Mouse (Mus musculus): ENCODE results near the gene Ssh1. TPM values are rescaled to one million over a fixed set of nuclear protein-coding genes. Genes with fewer than 3 reads are reported as not detected.

Ssh1 gene
- total RNA-seq, 2 experiments from 2014 or later, result 21.0 to 29.1 TPM

GRCm38 (mm10) chr5:113943328-113943727, 50.4 kb downstream of the Ssh1 start:
- intact Hi-C loops (cut with DNase I), result no loop called here
- no peak for DNase-seq (ENCODE audit: low spot score in 2 of 2)

DNA sequence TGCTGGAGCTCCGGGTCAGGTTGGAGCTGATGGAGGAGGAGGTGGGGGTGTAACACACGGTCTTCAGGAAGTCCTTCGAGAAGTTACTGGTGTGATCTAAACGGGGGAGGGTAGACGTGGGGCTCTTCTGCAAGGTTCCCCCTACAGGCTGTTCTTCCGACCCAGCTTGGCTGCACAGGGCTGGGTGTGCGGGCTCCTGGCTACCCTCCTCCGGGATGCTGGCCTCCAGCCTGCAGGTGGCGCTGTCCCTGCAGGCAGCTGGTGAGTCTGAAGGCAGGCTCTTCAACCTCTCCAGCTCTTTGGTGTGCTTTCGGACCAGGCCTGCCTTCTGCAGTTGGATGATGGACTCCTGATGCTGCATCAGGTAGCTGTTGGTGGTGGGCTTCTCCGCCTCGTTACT, 51.1 kb downstream of the Ssh1 start:
- no peak for DNase-seq (ENCODE audit: low spot score in 2 of 2)
- intact Hi-C loops (cut with DNase I), result no loop called here

- intact Hi-C loops (cut with DNase I), result no loop called here
- no peak for DNase-seq (ENCODE audit: low spot score in 2 of 2)
Measured at GRCm38 (mm10) chr5:113939263-113939900, 54.3 kb downstream of the Ssh1 start.

DNA sequence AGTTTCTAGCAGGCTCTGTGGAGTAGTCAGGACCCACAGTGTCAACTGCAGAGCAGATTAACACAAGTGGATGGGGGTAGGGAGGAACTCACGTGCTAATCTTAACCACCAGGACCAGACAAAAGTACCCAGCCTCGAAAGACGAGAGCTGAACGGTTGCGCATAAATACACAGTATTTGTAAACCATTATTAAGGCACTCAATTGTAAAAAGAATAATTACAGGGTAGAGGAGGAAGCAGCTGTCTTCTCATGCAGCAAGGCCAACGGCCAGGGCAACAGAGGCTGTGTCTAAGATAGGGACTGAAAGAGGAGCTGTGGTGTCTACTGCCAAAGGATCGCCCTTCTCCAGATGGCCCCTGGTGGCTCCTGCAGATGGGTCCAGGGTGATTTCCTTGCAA, 56.0 kb downstream of the Ssh1 start:
- DNase-seq (ENCODE audit: low spot score in 2 of 2), result no peak
- intact Hi-C loops (cut with DNase I), result no loop called here

DNA sequence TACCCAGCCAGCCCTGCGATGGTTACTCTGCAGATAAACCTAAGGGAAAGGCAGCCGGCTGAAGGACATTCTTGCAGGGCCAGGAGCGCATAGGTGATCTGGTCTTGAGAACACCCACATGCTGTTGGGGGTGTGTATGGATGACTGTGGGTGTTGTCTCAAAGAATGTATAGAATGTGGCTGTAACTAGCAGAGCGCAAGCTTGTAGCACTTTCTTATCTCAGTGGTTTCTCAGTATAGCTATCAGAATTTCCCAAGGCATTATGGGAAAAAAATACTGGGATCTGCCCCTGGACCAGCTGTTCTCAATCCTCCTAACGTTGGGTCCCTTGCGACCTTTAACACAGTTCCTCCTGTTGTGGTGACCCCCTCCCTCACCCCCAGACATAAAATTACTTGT, 59.8 kb downstream of the Ssh1 start:
- intact Hi-C loops (cut with DNase I), result no loop called here
- DNase-seq (ENCODE audit: low spot score in 2 of 2), result no peak

GRCm38 (mm10) chr5:113933480-113933879, 60.2 kb downstream of the Ssh1 start:
- no peak for DNase-seq (ENCODE audit: low spot score in 2 of 2)
- intact Hi-C loops (cut with DNase I), result no loop called here

- DNase-seq (ENCODE audit: low spot score in 2 of 2), result no peak
- intact Hi-C loops (cut with DNase I), result no loop called here
Measured at GRCm38 (mm10) chr5:113932310-113932709, 61.4 kb downstream of the Ssh1 start.

- intact Hi-C loops (cut with DNase I), result no loop called here
- DNase-seq (ENCODE audit: low spot score in 2 of 2), result peak in 1 of 2 experiments; percentile 28
Measured at GRCm38 (mm10) chr5:113930648-113931609, 62.8 kb downstream of the Ssh1 start.

DNA sequence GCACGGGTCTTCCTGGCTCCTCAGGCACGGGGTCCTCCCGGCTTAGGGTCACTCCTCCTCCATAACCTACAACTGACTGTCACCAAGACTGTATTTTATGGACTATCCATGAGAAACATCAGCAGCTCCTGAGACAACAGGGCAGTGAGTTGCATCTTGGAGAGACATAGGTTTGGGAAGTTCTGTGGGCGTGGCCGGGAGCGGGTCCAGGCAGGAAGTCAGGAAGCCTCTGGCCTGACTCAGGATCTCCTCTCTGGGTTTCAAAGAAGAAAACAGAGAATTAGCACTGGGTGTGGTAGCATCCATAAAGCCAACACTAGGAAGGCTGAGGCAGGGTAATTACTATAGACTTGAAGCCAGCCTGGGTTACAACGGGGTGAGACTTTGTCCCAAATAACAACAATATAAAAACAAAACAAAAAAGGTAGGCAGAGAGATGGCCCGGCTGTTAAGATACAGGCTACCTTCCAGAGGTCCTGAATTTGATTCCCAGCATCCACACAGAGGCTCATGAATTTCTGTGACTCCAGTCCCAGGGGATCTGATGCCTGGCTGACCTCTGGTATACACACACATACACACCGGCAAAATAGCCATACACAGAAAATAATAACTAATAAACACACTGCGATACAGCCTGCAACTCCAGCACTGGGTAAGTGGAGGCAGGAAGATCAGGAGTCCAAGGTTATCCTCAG, 63.6 kb downstream of the Ssh1 start:
- DNase-seq (ENCODE audit: low spot score in 2 of 2), result no peak
- intact Hi-C loops (cut with DNase I), result no loop called here

DNA sequence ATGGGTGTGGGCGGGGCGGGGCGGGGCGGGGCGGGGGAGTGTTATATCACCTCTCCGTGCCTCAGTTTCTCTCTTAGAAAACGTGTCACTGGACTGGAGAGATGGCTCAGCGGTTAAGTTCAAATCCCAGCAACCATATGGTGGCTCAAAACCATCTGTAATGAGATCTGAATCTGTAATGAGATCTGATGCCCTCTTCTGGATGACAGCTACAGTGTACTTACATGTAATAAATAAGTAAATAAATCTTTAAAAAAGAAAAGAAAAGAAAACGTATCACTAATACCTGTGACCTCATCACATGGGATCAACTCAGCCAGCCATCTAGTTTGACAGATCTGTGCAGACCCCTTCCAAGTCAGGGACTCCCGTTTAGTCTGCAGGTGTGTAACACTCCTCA, 64.2 kb downstream of the Ssh1 start:
- DNase-seq (ENCODE audit: low spot score in 2 of 2), result no peak
- intact Hi-C loops (cut with DNase I), result no loop called here

- intact Hi-C loops (cut with DNase I), result no loop called here
- DNase-seq (ENCODE audit: low spot score in 2 of 2), result no peak
Measured at GRCm38 (mm10) chr5:113924608-113925007, 69.1 kb downstream of the Ssh1 start.

DNA sequence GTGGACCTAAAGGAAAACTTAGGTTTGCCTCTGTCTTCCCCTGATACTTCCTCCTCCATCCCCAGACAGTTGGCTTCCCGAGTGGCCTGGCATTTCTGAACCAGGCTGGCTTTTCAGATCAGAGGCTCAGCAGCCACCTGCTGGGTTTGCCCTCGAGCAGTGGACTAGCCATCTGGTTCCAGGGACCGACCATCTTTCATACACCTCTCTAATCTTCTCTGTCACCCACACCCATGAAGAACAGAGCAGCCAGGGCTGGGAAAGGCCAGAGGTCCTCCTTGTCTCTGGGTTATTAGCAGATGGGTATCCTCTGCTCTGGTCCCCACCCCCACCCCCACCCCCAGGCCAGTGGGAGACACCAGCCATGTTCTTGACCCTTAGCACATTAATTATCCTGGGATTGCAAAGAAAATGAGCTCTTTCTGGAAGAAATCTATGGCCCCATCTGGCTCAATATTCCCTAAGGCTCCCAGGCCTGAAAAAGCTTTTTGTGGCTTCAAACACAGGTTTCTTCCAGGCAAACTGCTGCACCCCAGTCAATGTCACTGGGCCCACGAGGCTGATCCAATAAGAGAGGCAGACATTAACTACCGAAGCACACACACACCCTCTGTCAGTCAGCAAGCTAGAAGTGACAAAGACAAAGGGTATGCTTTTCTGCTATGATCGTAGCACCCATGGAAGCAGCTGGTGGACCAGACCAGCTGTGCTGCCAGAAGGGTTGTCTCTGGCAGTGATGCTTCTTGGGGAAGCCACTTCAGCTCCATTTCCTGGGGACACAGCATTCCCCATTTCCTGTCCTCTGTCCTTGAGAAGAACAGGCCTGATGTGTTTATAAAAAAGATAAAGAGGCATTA, 72.2 kb downstream of the Ssh1 start:
- DNase-seq (ENCODE audit: low spot score in 2 of 2), result no peak
- intact Hi-C loops (cut with DNase I), result no loop called here

DNA sequence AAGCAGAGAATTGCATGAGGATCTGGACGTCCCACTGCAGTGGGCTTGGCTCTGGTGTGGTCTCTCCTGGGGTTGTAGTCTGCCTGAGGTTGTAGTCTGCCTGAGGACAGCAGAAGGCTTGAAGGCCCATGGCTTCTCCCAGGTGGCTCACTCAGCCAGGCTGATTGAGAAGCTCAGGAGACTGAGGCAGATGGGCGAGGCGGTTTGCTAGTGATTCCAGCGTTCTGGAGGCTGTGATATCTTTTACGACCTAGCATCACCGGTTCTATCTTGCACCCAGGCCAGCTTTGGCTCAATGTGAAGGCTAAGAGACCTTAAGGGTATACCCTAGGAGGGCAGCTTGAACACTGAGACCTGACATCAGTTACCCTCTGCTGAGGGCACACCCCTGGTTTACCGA, 74.6 kb downstream of the Ssh1 start:
- no peak for DNase-seq (ENCODE audit: low spot score in 2 of 2)
- intact Hi-C loops (cut with DNase I), result no loop called here

DNA sequence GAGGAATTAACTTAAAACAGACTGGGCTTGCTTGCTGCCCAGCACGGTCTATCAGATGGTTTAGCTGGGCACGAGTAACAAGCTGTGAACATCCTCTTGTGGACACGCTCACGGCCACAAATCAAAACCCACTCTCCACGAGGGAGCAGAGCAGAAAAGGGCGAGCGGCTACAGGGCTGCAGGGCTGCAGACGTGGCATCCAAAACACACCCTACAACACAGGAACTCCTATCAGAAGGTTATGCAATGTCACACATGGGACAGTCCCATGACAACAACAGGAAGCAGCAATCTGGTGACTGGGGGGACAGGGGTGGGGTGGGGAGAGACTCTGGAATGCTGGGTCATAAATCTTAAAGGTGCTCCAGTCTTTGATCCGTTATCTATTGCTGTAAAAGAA, 75.0 kb downstream of the Ssh1 start:
- intact Hi-C loops (cut with DNase I), result no loop called here
- DNase-seq (ENCODE audit: low spot score in 2 of 2), result no peak

- intact Hi-C loops (cut with DNase I), result no loop called here
Measured at GRCm38 (mm10) chr5:113910705-113911104, 83.0 kb downstream of the Ssh1 start.

DNA sequence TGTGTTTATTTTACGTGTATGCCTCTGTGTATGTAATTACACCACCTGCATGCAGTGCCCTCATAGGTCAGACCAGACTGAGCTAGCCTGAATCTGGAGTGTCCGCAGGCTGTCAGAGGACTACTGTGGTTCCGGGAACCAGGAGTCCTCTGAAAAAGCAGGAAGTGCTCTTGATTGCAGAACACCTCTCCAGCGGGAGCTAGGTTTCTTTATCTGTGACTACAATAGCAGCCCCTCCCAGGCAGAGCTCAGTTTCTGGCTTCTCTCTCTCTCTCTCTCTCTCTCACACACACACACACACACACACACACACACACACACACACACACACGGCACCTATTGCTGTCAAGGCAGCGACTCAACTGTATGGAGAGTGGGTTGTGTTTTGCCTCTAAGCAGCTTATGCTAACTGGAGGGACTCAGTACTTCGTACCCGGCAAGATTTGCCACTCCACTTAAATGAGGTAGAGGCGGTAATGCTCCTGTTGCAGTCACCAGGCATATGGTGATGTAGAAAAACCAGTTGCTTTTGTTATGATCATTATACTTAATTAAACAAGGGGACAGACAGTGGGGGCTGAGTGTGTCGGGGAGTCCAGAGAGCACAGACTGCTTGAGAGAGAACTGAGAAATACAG, 83.5 kb downstream of the Ssh1 start:
- DNase-seq (ENCODE audit: low spot score in 2 of 2), result peak; percentile 19 to 26
- intact Hi-C loops (cut with DNase I), result no loop called here

More at GRCm38 (mm10) chr5:113910705-113911104, 83.0 kb downstream of the Ssh1 start:
- DNase-seq (ENCODE audit: low spot score in 2 of 2), result no peak

- peak; percentile 96 to 98 for DNase-seq (ENCODE audit: low spot score in 2 of 2)
- intact Hi-C loops (cut with DNase I), result loop anchor here (5.0 to 10.0 kb wide), 2 partner anchors 37 to 54 kb away; no protein-coding TSS in a partner anchor
Measured at GRCm38 (mm10) chr5:113908592-113909441, 84.9 kb downstream of the Ssh1 start, which contains the start of gene Coro1c. Coro1c (minus strand) TSS chr5:113908758.

Data from left cerebral cortex, postnatal 36 days (tissue).